Mouse (Mus musculus): ENCODE results near the gene Uck2.

DNA sequence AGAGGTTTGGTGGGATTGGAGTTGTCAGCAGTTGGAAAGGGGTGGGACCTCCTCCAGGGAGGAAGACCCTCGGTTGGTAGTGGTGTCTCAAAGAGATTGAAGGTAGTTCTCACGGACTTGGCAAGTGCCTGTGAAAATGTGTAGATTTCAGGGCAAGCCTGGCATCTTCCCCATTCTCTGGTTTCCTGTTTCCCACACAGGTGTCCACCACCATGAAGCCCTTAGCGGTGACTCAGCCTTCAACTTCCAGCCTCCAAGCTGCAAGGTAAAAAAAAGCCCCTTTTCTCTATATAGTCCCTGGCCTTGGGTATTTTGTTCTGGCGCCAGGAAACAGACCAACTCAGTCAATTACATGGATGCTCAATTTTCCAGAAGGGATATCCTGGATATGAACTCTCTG lies 19.8 kb downstream of the Uck2 start:
- TF ChIP-seq CTCF (IDR thresholded peaks at IDR 0.05; ENCODE audit: extremely low read depth, insufficient read depth, low read length) (no peak), POLR2A (IDR thresholded peaks at IDR 0.05; ENCODE audit: extremely low read depth, insufficient read depth, low read length) (no peak)
